Mouse (Mus musculus) frontal cortex, postnatal 14 days (tissue): Measurements from ENCODE around the gene Bptf.
"Not testable (repeated sequence)": the region's sequence is repeated elsewhere in the genome, so short reads cannot be mapped to it uniquely, and the experiment has no call there.

Experiments
- DNase-seq, 2 experiments: peaks; one replicate each; pipeline ENCODE4 v3.0.0; 2022; ENCODE audit warnings: low spot score in 2 of 2

The Bptf gene

GRCm38 (mm10) chr11:106985979-106986604 is 145.8 kb downstream of the Bptf start:
- DNase-seq: not testable (repeated sequence)
